Mouse (Mus musculus): Measurements from ENCODE around the gene Emx1.

Gene Emx1

GRCm38 (mm10) chr6:85189361-85189760 lies 2.1 kb downstream of the Emx1 start:
- DNase-seq (ENCODE audit: low spot score in 2 of 2): no peak

- DNase-seq (ENCODE audit: low spot score in 2 of 2): no peak
Measured at GRCm38 (mm10) chr6:85189911-85190591, 2.8 kb downstream of the Emx1 start.

- DNase-seq (ENCODE audit: low spot score in 2 of 2): no peak
Measured at GRCm38 (mm10) chr6:85190671-85191070, 3.4 kb downstream of the Emx1 start.

- no peak for DNase-seq (ENCODE audit: low spot score in 2 of 2)
Measured at GRCm38 (mm10) chr6:85191751-85192440, 4.7 kb downstream of the Emx1 start.

- no peak for DNase-seq (ENCODE audit: low spot score in 2 of 2)
Measured at GRCm38 (mm10) chr6:85193381-85194318, 6.4 kb downstream of the Emx1 start.

- no peak for DNase-seq (ENCODE audit: low spot score in 2 of 2)
Measured at GRCm38 (mm10) chr6:85197951-85198350, 10.7 kb downstream of the Emx1 start.

GRCm38 (mm10) chr6:85206182-85206938 lies 19.1 kb downstream of the Emx1 start:
- DNase-seq (ENCODE audit: low spot score in 2 of 2): no peak

GRCm38 (mm10) chr6:85206939-85207285 lies 19.7 kb downstream of the Emx1 start:
- no peak for DNase-seq (ENCODE audit: low spot score in 2 of 2)

- no peak for DNase-seq (ENCODE audit: low spot score in 2 of 2)
Measured at GRCm38 (mm10) chr6:85207345-85207744, 20.1 kb downstream of the Emx1 start.

- DNase-seq (ENCODE audit: low spot score in 2 of 2): no peak
Measured at GRCm38 (mm10) chr6:85209226-85209967, 22.2 kb downstream of the Emx1 start.

GRCm38 (mm10) chr6:85210686-85211085 lies 23.4 kb downstream of the Emx1 start:
- DNase-seq (ENCODE audit: low spot score in 2 of 2): no peak

- DNase-seq (ENCODE audit: low spot score in 2 of 2): no peak
Measured at GRCm38 (mm10) chr6:85218251-85218650, 31.0 kb downstream of the Emx1 start.

- no peak for DNase-seq (ENCODE audit: low spot score in 2 of 2)
Measured at GRCm38 (mm10) chr6:85218684-85219445, 31.6 kb downstream of the Emx1 start.

- no peak for DNase-seq (ENCODE audit: low spot score in 2 of 2)
Measured at GRCm38 (mm10) chr6:85219706-85220105, 32.5 kb downstream of the Emx1 start.

- no peak for DNase-seq (ENCODE audit: low spot score in 2 of 2)
Measured at GRCm38 (mm10) chr6:85220917-85221316, 33.7 kb downstream of the Emx1 start.

- DNase-seq (ENCODE audit: low spot score in 2 of 2): no peak
Measured at GRCm38 (mm10) chr6:85222551-85222950, 35.3 kb downstream of the Emx1 start.

- DNase-seq (ENCODE audit: low spot score in 2 of 2): no peak
Measured at GRCm38 (mm10) chr6:85223498-85224150, 36.4 kb downstream of the Emx1 start.

- no peak for DNase-seq (ENCODE audit: low spot score in 2 of 2)
Measured at GRCm38 (mm10) chr6:85224442-85224891, 37.2 kb downstream of the Emx1 start.

GRCm38 (mm10) chr6:85226570-85226969 lies 39.3 kb downstream of the Emx1 start:
- no peak for DNase-seq (ENCODE audit: low spot score in 2 of 2)

GRCm38 (mm10) chr6:85227520-85227919 lies 40.3 kb downstream of the Emx1 start:
- DNase-seq (ENCODE audit: low spot score in 2 of 2): no peak
